Mouse (Mus musculus) heart, embryonic 15.5 days (tissue): Measurements from ENCODE around the gene Nr2c1. TPM values are rescaled to one million over a fixed set of nuclear protein-coding genes. Genes with fewer than 3 reads are reported as not detected.

ENCODE experiments used
- ATAC-seq: fragments of 200-750 bp; cut with Nextera tagmentation; replicated peaks from 2 replicates; pipeline ENCODE4 v1.8.0; 2017; ENCODE audit warnings: low read depth, moderate TSS enrichment; ENCODE audit not compliant: insufficient number of reproducible peaks, insufficient read depth, low FRiP score
- H3K27ac ChIP-seq: fragments of 300-500 bp; sonication (generic); 2 replicates; pipeline ENCODE4 v1.5.1; 2015; ENCODE audit warnings: mild to moderate bottlenecking, inconsistent platforms
- H3K27me3 ChIP-seq: fragments of 300-500 bp; sonication (generic); 2 replicates; pipeline ENCODE4 v1.6.1; 2015; ENCODE audit warnings: inconsistent platforms
- H3K36me3 ChIP-seq: fragments of 300-500 bp; sonication (generic); 2 replicates; pipeline ENCODE4 v1.6.1; 2015; ENCODE audit warnings: mild to moderate bottlenecking, inconsistent platforms
- H3K4me1 ChIP-seq: fragments of 300-500 bp; sonication (generic); replicated peaks from 2 replicates; pipeline ENCODE4 v1.6.1; 2015; ENCODE audit warnings: inconsistent platforms
- H3K4me2 ChIP-seq: fragments of 300-500 bp; sonication (generic); 2 replicates; pipeline ENCODE4 v1.6.1; 2015; ENCODE audit warnings: inconsistent platforms, mild to moderate bottlenecking, moderate library complexity
- H3K4me3 ChIP-seq: fragments of 300-500 bp; sonication (generic); 2 replicates; pipeline ENCODE4 v1.5.1; 2015; ENCODE audit warnings: mild to moderate bottlenecking, inconsistent platforms
- H3K9ac ChIP-seq: fragments of 300-500 bp; sonication (generic); 2 replicates; pipeline ENCODE4 v1.6.1; 2015; ENCODE audit warnings: mild to moderate bottlenecking, inconsistent platforms
- H3K9me3 ChIP-seq: fragments of 300-500 bp; sonication (generic); replicated peaks from 2 replicates; pipeline ENCODE4 v1.6.1; 2016; ENCODE audit warnings: inconsistent platforms
- WGBS: fragments of 180-500 bp; shearing (Covaris S2); methylation state at CpG from one replicate; pipeline ENCODE4 v1.1.7; 2015; ENCODE audit warnings: mixed read lengths; 5-methylcytosine and 5-hydroxymethylcytosine counted together
- polyA plus RNA-seq: library from polyadenylated mRNA; unstranded; fragments of >200 nt; fragmentation: Nextera tagmentation; extraction: Ambion mirVana; gene quantifications from 2 replicates; pipeline ENCODE4 v1.2.1, GENCODE M21; 2015

Nr2c1 gene
- polyA plus RNA-seq, 1 experiment from 2014 or later, result 4.7 TPM

- H3K4me3 ChIP-seq, result no peak overlapping the region
- ATAC-seq, result no peak
- no peaks in the 10 kb centered on the region for H3K4me1 ChIP-seq
- H3K27me3 ChIP-seq, result no peaks in the 10 kb centered on the region
- H3K36me3 ChIP-seq, result no peaks in the 10 kb centered on the region
- H3K4me2 ChIP-seq, result no peak overlapping the region
- no peak overlapping the region for H3K27ac ChIP-seq
- no peaks in the 10 kb centered on the region for H3K9me3 ChIP-seq
- 83% methylated on average over 3 of the region's 3 CpGs for WGBS
- H3K9ac ChIP-seq, result no peak overlapping the region
Observed at GRCm38 (mm10) chr10:94140227-94140931, 7.4 kb upstream of the Nr2c1 start.

- Histone ChIP-seq H3K27me3 (no peaks in the 10 kb centered on the region), H3K4me3 (no peak overlapping the region), H3K27ac (no peak overlapping the region), H3K9ac (no peak overlapping the region), H3K36me3 (no peaks in the 10 kb centered on the region), H3K4me2 (no peak overlapping the region), H3K9me3 (no peaks in the 10 kb centered on the region), H3K4me1 (peaks cover 2% of the 10 kb centered on the region; the same call in 1 of the 2 replicates)
- no peak for ATAC-seq
- WGBS, result 86% methylated on average over 3 of the region's 3 CpGs
Observed at GRCm38 (mm10) chr10:94142427-94142826, 5.4 kb upstream of the Nr2c1 start.

- Histone ChIP-seq H3K27ac (no peak overlapping the region), H3K27me3 (no peaks in the 10 kb centered on the region), H3K9ac (no peak overlapping the region), H3K9me3 (no peaks in the 10 kb centered on the region), H3K36me3 (no peaks in the 10 kb centered on the region), H3K4me3 (no peak overlapping the region), H3K4me2 (no peak overlapping the region), H3K4me1 (peaks cover 10% of the 10 kb centered on the region)
- 41% methylated on average over 5 of the region's 5 CpGs for WGBS
- ATAC-seq, result no peak
Observed at GRCm38 (mm10) chr10:94144581-94144980, 3.2 kb upstream of the Nr2c1 start.

- peak overlapping the region; percentile 93 for H3K9ac ChIP-seq
- H3K9me3 ChIP-seq, result no peaks in the 10 kb centered on the region
- H3K36me3 ChIP-seq, result no peaks in the 10 kb centered on the region
- 15% methylated on average over 8 of the region's 8 CpGs for WGBS
- H3K27me3 ChIP-seq, result no peaks in the 10 kb centered on the region
- peaks cover 14% of the 10 kb centered on the region for H3K4me1 ChIP-seq
- H3K4me3 ChIP-seq, result peak overlapping the region; percentile 91
- H3K27ac ChIP-seq, result peak overlapping the region; percentile 94
- peak overlapping the region; percentile 71 for H3K4me2 ChIP-seq
- ATAC-seq, result no peak; the same call in 1 of the 2 replicates
Observed at GRCm38 (mm10) chr10:94147391-94147755, 450 bp upstream of the Nr2c1 start.

GRCm38 (mm10) chr10:94151488-94151887 is 3.7 kb downstream of the Nr2c1 start:
- WGBS, result 65% methylated on average over 4 of the region's 4 CpGs
- Histone ChIP-seq H3K36me3 (no peaks in the 10 kb centered on the region), H3K4me1 (peaks cover 14% of the 10 kb centered on the region), H3K9me3 (no peaks in the 10 kb centered on the region), H3K9ac (no peak overlapping the region), H3K4me2 (no peak overlapping the region), H3K27ac (no peak overlapping the region), H3K4me3 (no peak overlapping the region), H3K27me3 (no peaks in the 10 kb centered on the region)
- ATAC-seq, result no peak

GRCm38 (mm10) chr10:94153841-94154240 is 6.0 kb downstream of the Nr2c1 start:
- Histone ChIP-seq H3K4me1 (peaks cover 10% of the 10 kb centered on the region), H3K27me3 (no peaks in the 10 kb centered on the region), H3K4me2 (no peak overlapping the region), H3K27ac (no peak overlapping the region), H3K9ac (no peak overlapping the region), H3K9me3 (no peaks in the 10 kb centered on the region), H3K4me3 (no peak overlapping the region), H3K36me3 (peaks cover 7% of the 10 kb centered on the region)
- no peak for ATAC-seq

GRCm38 (mm10) chr10:94158962-94159361 is 11.1 kb downstream of the Nr2c1 start:
- no peaks in the 10 kb centered on the region for H3K9me3 ChIP-seq
- H3K9ac ChIP-seq, result no peak overlapping the region
- H3K4me1 ChIP-seq, result no peaks in the 10 kb centered on the region
- H3K4me3 ChIP-seq, result no peak overlapping the region
- ATAC-seq, result no peak
- H3K4me2 ChIP-seq, result no peak overlapping the region
- whole genome bisulfite sequencing, result 86% methylated on average over 6 of the region's 6 CpGs
- no peak overlapping the region for H3K27ac ChIP-seq
- peaks cover 34% of the 10 kb centered on the region for H3K36me3 ChIP-seq
- no peaks in the 10 kb centered on the region for H3K27me3 ChIP-seq

GRCm38 (mm10) chr10:94159406-94159805 is 11.6 kb downstream of the Nr2c1 start:
- Histone ChIP-seq H3K27me3 (no peaks in the 10 kb centered on the region), H3K9ac (no peak overlapping the region), H3K4me1 (no peaks in the 10 kb centered on the region), H3K27ac (no peak overlapping the region), H3K4me2 (no peak overlapping the region), H3K4me3 (no peak overlapping the region), H3K9me3 (no peaks in the 10 kb centered on the region), H3K36me3 (peaks cover 39% of the 10 kb centered on the region)
- 84% methylated on average over 4 of the region's 4 CpGs for WGBS
- no peak for ATAC-seq

GRCm38 (mm10) chr10:94161051-94161765 is 13.4 kb downstream of the Nr2c1 start:
- Histone ChIP-seq H3K4me1 (no peaks in the 10 kb centered on the region), H3K4me2 (no peak overlapping the region), H3K27ac (no peak overlapping the region), H3K4me3 (no peak overlapping the region), H3K36me3 (peaks cover 50% of the 10 kb centered on the region), H3K27me3 (no peaks in the 10 kb centered on the region), H3K9me3 (no peaks in the 10 kb centered on the region), H3K9ac (no peak overlapping the region)
- no peak for ATAC-seq
- WGBS, result 69% methylated on average over 5 of the region's 5 CpGs

GRCm38 (mm10) chr10:94162031-94162430 is 14.2 kb downstream of the Nr2c1 start:
- ATAC-seq, result no peak
- H3K4me3 ChIP-seq, result no peak overlapping the region
- H3K36me3 ChIP-seq, result peaks cover 56% of the 10 kb centered on the region
- no peak overlapping the region for H3K4me2 ChIP-seq
- H3K9ac ChIP-seq, result no peak overlapping the region
- no peaks in the 10 kb centered on the region for H3K9me3 ChIP-seq
- 94% methylated on average over 7 of the region's 7 CpGs for WGBS
- H3K27ac ChIP-seq, result no peak overlapping the region
- H3K4me1 ChIP-seq, result no peaks in the 10 kb centered on the region
- no peaks in the 10 kb centered on the region for H3K27me3 ChIP-seq

- no peak overlapping the region for H3K4me2 ChIP-seq
- H3K27me3 ChIP-seq, result no peaks in the 10 kb centered on the region
- no peak overlapping the region for H3K4me3 ChIP-seq
- no peaks in the 10 kb centered on the region for H3K9me3 ChIP-seq
- H3K27ac ChIP-seq, result no peak overlapping the region
- 70% methylated on average over 5 of the region's 5 CpGs for WGBS
- H3K36me3 ChIP-seq, result peaks cover 66% of the 10 kb centered on the region
- no peak overlapping the region for H3K9ac ChIP-seq
- ATAC-seq, result no peak
- H3K4me1 ChIP-seq, result no peaks in the 10 kb centered on the region
Observed at GRCm38 (mm10) chr10:94164104-94164845, 16.5 kb downstream of the Nr2c1 start.
